Mouse (Mus musculus): ENCODE measurements at regions not wholly inside any gene's neighbourhood (a gene's known extent, or its start where the extent isn't known, plus 50 kb on each side); places are given as distances from the start of the nearest gene placed in this dataset.

DNA sequence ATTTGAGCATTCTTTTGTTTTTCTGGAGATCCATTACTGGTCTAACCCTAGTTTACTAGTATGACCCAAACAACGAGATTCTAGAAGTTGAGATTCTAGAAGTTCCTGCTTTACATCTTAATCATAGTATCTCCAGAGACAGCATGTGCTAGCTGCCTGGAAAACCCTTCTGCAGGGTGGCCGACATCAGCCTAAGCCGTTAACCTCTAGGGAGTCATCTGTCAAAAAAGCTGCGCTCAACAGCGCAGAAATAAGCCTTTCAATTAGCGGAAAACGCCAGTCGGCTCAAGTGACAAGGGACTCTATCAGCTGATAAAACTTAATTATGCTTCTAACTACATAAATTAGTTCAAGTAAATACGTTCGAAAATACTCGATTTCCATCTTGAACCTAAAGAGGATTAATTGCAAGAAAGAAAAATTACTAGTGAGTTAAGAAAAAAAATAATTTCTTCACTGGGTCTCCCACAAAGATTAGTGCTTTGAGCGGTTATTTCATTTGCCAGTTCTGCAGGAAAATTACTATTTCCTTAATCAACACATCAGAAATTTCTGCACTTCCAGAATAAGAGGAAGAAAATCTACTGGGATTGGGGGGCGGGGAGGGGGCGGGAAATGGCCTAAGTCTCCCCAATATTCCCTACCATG is 53.0 kb upstream of the Chd2 start (continued):
- peak; percentile 82; the same call in 1 of the 2 replicates for TF ChIP-seq SIN3A (IDR thresholded peaks at IDR 0.05; ENCODE audit: low read length)
- no peak; the same call in 1 of the 2 replicates for TF ChIP-seq SMC3 (IDR thresholded peaks at IDR 0.05; ENCODE audit: low read depth, low read length)
- TF ChIP-seq TCF12 (IDR thresholded peaks at IDR 0.05; ENCODE audit: low read depth, low read length), result peak; percentile 17; the same call in 1 of the 2 replicates
- peak; percentile 90 for TF ChIP-seq MYC (IDR thresholded peaks at IDR 0.05; ENCODE audit: low read depth, low read length)

DNA sequence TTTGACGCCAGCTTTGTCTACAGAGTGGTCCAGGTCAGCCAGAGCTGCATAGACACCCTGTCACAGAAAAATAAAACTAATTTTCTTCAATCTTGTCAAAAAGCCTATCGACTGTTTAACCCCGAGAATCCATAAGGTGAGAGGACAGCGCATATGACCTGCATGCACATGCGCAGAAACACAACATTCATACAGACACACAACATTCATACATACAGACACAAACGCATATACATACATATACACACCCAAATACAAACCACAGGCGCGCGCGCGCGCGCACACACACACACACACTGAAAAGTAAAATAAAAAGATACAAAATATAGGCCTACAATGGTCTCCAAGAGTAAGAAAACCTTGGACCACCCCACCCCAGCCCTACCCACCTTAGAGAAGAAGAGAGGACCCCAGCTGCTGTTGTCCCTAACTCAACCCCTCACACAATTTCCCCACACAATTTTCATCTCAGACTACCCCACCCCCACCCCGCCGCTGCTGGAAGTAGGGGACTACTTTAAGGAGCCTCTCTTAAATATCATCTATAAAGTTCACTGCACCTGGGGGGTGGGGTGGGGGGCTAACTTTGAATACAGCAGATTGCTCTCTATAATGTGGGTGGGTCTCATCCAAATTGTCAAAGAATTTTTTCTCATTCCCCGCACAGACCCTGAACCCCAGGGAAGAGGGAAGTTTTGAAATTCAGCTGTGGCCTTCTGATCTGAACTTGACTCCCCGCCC is 52.2 kb upstream of the Chd2 start:
- no peak for DNase-seq (ENCODE audit: extremely low read depth)
- Histone ChIP-seq H3K27ac (ENCODE audit: insufficient read depth, low read depth) (peak overlapping the region; percentile 87), H3K27me3 (replicated peaks) (no peaks in the 10 kb centered on the region), H3K4me1 (ENCODE audit: control insufficient read depth in 1 of 2, insufficient read depth in 2 of 2) (peaks cover 12 to 40% of the 10 kb centered on the region in 2 experiments), H3K9ac (ENCODE audit: insufficient read depth, low read depth) (peak overlapping the region; percentile 80), H3K79me2 (replicated peaks; ENCODE audit: control insufficient read depth, extremely low read depth, insufficient read depth, poor library complexity, severe bottlenecking) (no peaks in the 10 kb centered on the region), H3K4me2 (ENCODE audit: insufficient read depth, low read depth, poor library complexity, severe bottlenecking) (peak overlapping the region; percentile 97), H3K9me3 (replicated peaks; ENCODE audit: low read length) (no peaks in the 10 kb centered on the region), H3K4me3 (replicated peaks in 1 of 3; ENCODE audit: low read depth in 2 of 3, low read length in 2 of 3, poor library complexity in 1 of 3) (peak overlapping the region; percentile 29 to 38 (median 31)), H3K36me3 (replicated peaks in 1 of 2; ENCODE audit: control insufficient read depth in 1 of 2, insufficient read depth in 1 of 2, low read length in 1 of 2) (no peaks in the 10 kb centered on the region)
- dilution Hi-C loops (cut with MboI; ENCODE audit: extremely low pct_ligation_motif_present, extremely low pct_unique_long_range_greater_than_20kb, low sequenced_read_pairs) (no loop called here), in situ Hi-C loops (cut with MboI; ENCODE audit: low pct_ligation_motif_present, low pct_unique_long_range_greater_than_20kb, low sequenced_read_pairs) (no loop called here)
- TF ChIP-seq NRF1 (IDR thresholded peaks at IDR 0.05; ENCODE audit: low read depth, low read length), result peak; percentile 81
- TF ChIP-seq ELF1 (IDR thresholded peaks at IDR 0.05; ENCODE audit: low read depth, low read length), result no peak
- TF ChIP-seq MAX (IDR thresholded peaks at IDR 0.05; ENCODE audit: low read length), result peak; percentile 52; the same call in 1 of the 2 replicates
- no peak for TF ChIP-seq ZC3H11A (IDR thresholded peaks at IDR 0.05; ENCODE audit: low read depth, low read length)
- TF ChIP-seq ZMIZ1 (IDR thresholded peaks at IDR 0.05; ENCODE audit: low read depth, low read length), result no peak

DNA sequence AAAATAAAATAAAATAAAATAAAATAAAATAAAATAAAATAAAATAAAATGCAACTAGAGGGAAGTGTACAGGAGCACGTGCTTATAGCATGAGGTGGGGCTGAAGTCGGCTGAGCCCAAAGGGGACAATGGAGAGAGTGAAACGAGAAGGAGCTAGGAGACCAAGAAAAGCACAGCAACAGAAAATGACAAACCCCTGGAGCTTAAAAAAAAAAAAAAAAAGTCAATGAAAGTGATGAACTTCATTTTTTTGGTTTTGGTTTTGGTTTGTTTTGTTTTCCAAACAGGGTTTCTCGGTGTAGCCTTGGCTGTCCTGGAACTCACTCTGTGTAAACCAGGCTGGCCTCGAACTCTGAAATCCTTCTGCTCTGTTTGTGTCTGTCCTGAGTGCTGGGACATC is 51.2 kb upstream of the Chd2 start:
- Histone ChIP-seq H3K27ac (ENCODE audit: insufficient read depth, low read depth) (no peak overlapping the region), H3K9ac (ENCODE audit: insufficient read depth, low read depth) (0 out of 2 replicates have a peak overlapping the region, but pooled peaks have one; percentile 23), H3K4me2 (ENCODE audit: insufficient read depth, low read depth, poor library complexity, severe bottlenecking) (peak overlapping the region; percentile 60), H3K36me3 (replicated peaks in 1 of 2; ENCODE audit: control insufficient read depth in 1 of 2, insufficient read depth in 1 of 2, low read length in 1 of 2) (no peaks in the 10 kb centered on the region), H3K9me3 (replicated peaks; ENCODE audit: low read length) (no peaks in the 10 kb centered on the region), H3K27me3 (replicated peaks) (no peaks in the 10 kb centered on the region), H3K4me3 (replicated peaks in 1 of 3; ENCODE audit: low read depth in 2 of 3, low read length in 2 of 3, poor library complexity in 1 of 3) (no peak overlapping the region), H3K79me2 (replicated peaks; ENCODE audit: control insufficient read depth, extremely low read depth, insufficient read depth, poor library complexity, severe bottlenecking) (no peaks in the 10 kb centered on the region), H3K4me1 (ENCODE audit: control insufficient read depth in 1 of 2, insufficient read depth in 2 of 2) (peaks cover 20 to 43% of the 10 kb centered on the region in 2 experiments)
- no peak for TF ChIP-seq POLR2AphosphoS2 (IDR thresholded peaks at IDR 0.05; ENCODE audit: low read depth, low read length)
- peak; percentile 49 for TF ChIP-seq IRF4 (IDR thresholded peaks at IDR 0.05; ENCODE audit: low read depth, low read length)
- TF ChIP-seq EP300 (IDR thresholded peaks at IDR 0.05; ENCODE audit: low read length), result peak; percentile 41
- 0 out of 2 replicates have a peak, but pooled peaks have one; percentile 36 for TF ChIP-seq TCF12 (IDR thresholded peaks at IDR 0.05; ENCODE audit: low read depth, low read length)
- TF ChIP-seq USF2 (conservative IDR thresholded peaks at IDR 0.05; ENCODE audit: low read depth, low read length), result no peak
- TF ChIP-seq RCOR1 (conservative IDR thresholded peaks at IDR 0.05; ENCODE audit: low read depth, low read length), result no peak
- TF ChIP-seq ETS1 (conservative IDR thresholded peaks at IDR 0.05; ENCODE audit: low read depth, low read length), result peak; percentile 65
- TF ChIP-seq CHD2 (IDR thresholded peaks at IDR 0.05; ENCODE audit: low read length), result no peak
- peak; percentile 37; the same call in 1 of the 2 replicates for TF ChIP-seq MXI1 (IDR thresholded peaks at IDR 0.05; ENCODE audit: low read depth, low read length)
- peak; percentile 2; the same call in 1 of the 2 replicates for TF ChIP-seq JUN (IDR thresholded peaks at IDR 0.05; ENCODE audit: insufficient read depth, low read depth, low read length)
- TF ChIP-seq MAFK (IDR thresholded peaks at IDR 0.05; ENCODE audit: insufficient replicate concordance, low read length), result peak; percentile 26; the same call in 1 of the 2 replicates
- TF ChIP-seq MAX (IDR thresholded peaks at IDR 0.05; ENCODE audit: low read length), result peak; percentile 71
- TF ChIP-seq ZNF384 (IDR thresholded peaks at IDR 0.05; ENCODE audit: low read depth, low read length), result peak; percentile 92
- TF ChIP-seq SIN3A (IDR thresholded peaks at IDR 0.05; ENCODE audit: low read length), result peak; percentile 49; the same call in 1 of the 2 replicates
- peak; percentile 13; the same call in 1 of the 2 replicates for TF ChIP-seq HCFC1 (IDR thresholded peaks at IDR 0.05; ENCODE audit: low read depth, low read length)
- TF ChIP-seq MYC (IDR thresholded peaks at IDR 0.05; ENCODE audit: low read depth, low read length), result peak; percentile 86; the same call in 1 of the 2 replicates
- peak; percentile 51; the same call in 1 of the 2 replicates for TF ChIP-seq CHD1 (IDR thresholded peaks at IDR 0.05; ENCODE audit: low read depth, low read length)
- TF ChIP-seq BHLHE40 (IDR thresholded peaks at IDR 0.05; ENCODE audit: low read depth, low read length), result peak; percentile 72
- dilution Hi-C loops (cut with MboI; ENCODE audit: extremely low pct_ligation_motif_present, extremely low pct_unique_long_range_greater_than_20kb, low sequenced_read_pairs), result no loop called here
- DNase-seq (ENCODE audit: extremely low read depth), result no peak
- in situ Hi-C loops (cut with MboI; ENCODE audit: low pct_ligation_motif_present, low pct_unique_long_range_greater_than_20kb, low sequenced_read_pairs), result no loop called here

Data from CH12.LX (cell line).